Mouse (Mus musculus) forebrain, embryonic 10.5 days (tissue): ENCODE results near the gene Tbc1d25. TPM values are rescaled to one million over a fixed set of nuclear protein-coding genes. Genes with fewer than 3 reads are reported as not detected.
A peak's percentile ranks its signal among the peaks of the same experiment; 100 is the strongest.

Experiments
- DNase-seq: peaks from one replicate; pipeline ENCODE4 v3.0.0-alpha.2; 2017; ENCODE audit warnings: low spot score; ENCODE audit errors: extremely low spot score
- H3K27ac ChIP-seq: fragments of 300-500 bp; sonication (generic); 2 replicates; pipeline ENCODE4 v1.5.1; 2016; ENCODE audit warnings: mild to moderate bottlenecking
- H3K27me3 ChIP-seq: fragments of 300-500 bp; sonication (generic); 2 replicates; pipeline ENCODE4 v1.6.1; 2016; ENCODE audit warnings: mild to moderate bottlenecking; ENCODE audit not compliant: poor library complexity, severe bottlenecking
- H3K36me3 ChIP-seq: fragments of 300-500 bp; sonication (generic); replicated peaks from 2 replicates; pipeline ENCODE4 v1.6.1; 2016; ENCODE audit warnings: mild to moderate bottlenecking, moderate library complexity
- H3K4me1 ChIP-seq: fragments of 300-500 bp; sonication (generic); 2 replicates; pipeline ENCODE4 v1.6.1; 2016
- H3K4me3 ChIP-seq: fragments of 300-500 bp; sonication (generic); 2 replicates; pipeline ENCODE4 v1.5.1; 2016; ENCODE audit warnings: mild to moderate bottlenecking, moderate library complexity
- H3K9me3 ChIP-seq: fragments of 300-500 bp; sonication (generic); 2 replicates; pipeline ENCODE4 v1.6.1; 2016; ENCODE audit warnings: mild to moderate bottlenecking, moderate library complexity
- WGBS: fragments of 180-500 bp; shearing (Covaris S2); methylation state at CpG from one replicate; pipeline ENCODE4 v1.1.7; 2016; 5-methylcytosine and 5-hydroxymethylcytosine counted together
- polyA plus RNA-seq: library from polyadenylated mRNA; unstranded; fragments of >200 nt; fragmentation: Nextera tagmentation; extraction: Ambion mirVana; gene quantifications from 2 replicates; pipeline ENCODE4 v1.2.1, GENCODE M21; 2016

Tbc1d25 gene
- polyA plus RNA-seq, result 9.8 and 10.4 TPM in 2 replicates

GRCm38 (mm10) chrX:8175504-8176385 is at the start of gene Tbc1d25:
TSS of gene Tbc1d25 (minus strand) at chrX:8176181.
- 12% methylated on average over 56 of the region's 56 CpGs for WGBS
- peaks cover 5% of the 10 kb centered on the region; the same call in 1 of the 2 replicates for H3K9me3 ChIP-seq
- peak within 1 kb of the TSS; percentile 84 for H3K27ac ChIP-seq
- H3K36me3 ChIP-seq, result peaks cover 10% of the 10 kb centered on the region
- H3K27me3 ChIP-seq, result no peaks in the 10 kb centered on the region
- H3K4me1 ChIP-seq, result peaks cover 7% of the 10 kb centered on the region; the same call in 1 of the 2 replicates
- peak; percentile 81 for DNase-seq
- peak within 1 kb of the TSS; percentile 65 for H3K4me3 ChIP-seq

- 94% methylated on average over 7 of the region's 7 CpGs for WGBS
Measured at GRCm38 (mm10) chrX:8223473-8223872, 47.5 kb upstream of the Tbc1d25 start.

GRCm38 (mm10) chrX:8222678-8223421 is 46.9 kb upstream of the Tbc1d25 start:
- no peaks in the 10 kb centered on the region for H3K9me3 ChIP-seq
- no peaks in the 10 kb centered on the region for H3K4me1 ChIP-seq
- H3K4me3 ChIP-seq, result no peak overlapping the region
- no peak overlapping the region for H3K27ac ChIP-seq
- WGBS, result 54% methylated on average over 7 of the region's 7 CpGs
- no peak for DNase-seq
- no peaks in the 10 kb centered on the region for H3K36me3 ChIP-seq
- peaks cover 15% of the 10 kb centered on the region for H3K27me3 ChIP-seq

More at GRCm38 (mm10) chrX:8223473-8223872, 47.5 kb upstream of the Tbc1d25 start:
- H3K27me3 ChIP-seq, result peaks cover 9% of the 10 kb centered on the region
- H3K9me3 ChIP-seq, result no peaks in the 10 kb centered on the region
- H3K36me3 ChIP-seq, result no peaks in the 10 kb centered on the region
- DNase-seq, result no peak
- no peaks in the 10 kb centered on the region for H3K4me1 ChIP-seq
- no peak overlapping the region for H3K27ac ChIP-seq
- no peak overlapping the region for H3K4me3 ChIP-seq

- Histone ChIP-seq H3K9me3 (no peaks in the 10 kb centered on the region), H3K4me3 (no peak overlapping the region), H3K36me3 (no peaks in the 10 kb centered on the region), H3K27me3 (peaks cover 15% of the 10 kb centered on the region), H3K27ac (no peak overlapping the region), H3K4me1 (no peaks in the 10 kb centered on the region)
- DNase-seq, result no peak
- WGBS, result 86% methylated on average over 3 of the region's 3 CpGs
Measured at GRCm38 (mm10) chrX:8222296-8222677, 46.3 kb upstream of the Tbc1d25 start.

- H3K9me3 ChIP-seq, result no peaks in the 10 kb centered on the region
- H3K4me1 ChIP-seq, result no peaks in the 10 kb centered on the region
- 30% methylated on average over 8 of the region's 8 CpGs for WGBS
- no peak for DNase-seq
- H3K27me3 ChIP-seq, result peaks cover 15% of the 10 kb centered on the region
- H3K27ac ChIP-seq, result no peak overlapping the region
- H3K36me3 ChIP-seq, result no peaks in the 10 kb centered on the region
- no peak overlapping the region for H3K4me3 ChIP-seq
Measured at GRCm38 (mm10) chrX:8219651-8220050, 43.7 kb upstream of the Tbc1d25 start.

GRCm38 (mm10) chrX:8218114-8218513 is 42.1 kb upstream of the Tbc1d25 start:
- WGBS, result 64% methylated on average over 2 of the region's 2 CpGs
- Histone ChIP-seq H3K36me3 (no peaks in the 10 kb centered on the region), H3K9me3 (no peaks in the 10 kb centered on the region), H3K4me3 (no peak overlapping the region), H3K4me1 (no peaks in the 10 kb centered on the region), H3K27me3 (peaks cover 15% of the 10 kb centered on the region), H3K27ac (no peak overlapping the region)
- no peak for DNase-seq

GRCm38 (mm10) chrX:8217383-8217782 is 41.4 kb upstream of the Tbc1d25 start:
- Histone ChIP-seq H3K4me3 (no peak overlapping the region), H3K4me1 (no peaks in the 10 kb centered on the region), H3K36me3 (no peaks in the 10 kb centered on the region), H3K27me3 (peaks cover 15% of the 10 kb centered on the region), H3K9me3 (no peaks in the 10 kb centered on the region), H3K27ac (no peak overlapping the region)
- no peak for DNase-seq
- 37% methylated on average over 6 of the region's 6 CpGs for WGBS

- Histone ChIP-seq H3K36me3 (no peaks in the 10 kb centered on the region), H3K9me3 (no peaks in the 10 kb centered on the region), H3K4me3 (no peak overlapping the region), H3K27ac (no peak overlapping the region), H3K27me3 (no peaks in the 10 kb centered on the region), H3K4me1 (no peaks in the 10 kb centered on the region)
- DNase-seq, result no peak
- 85% methylated on average over 7 of the region's 7 CpGs for WGBS
Measured at GRCm38 (mm10) chrX:8211490-8212207, 35.7 kb upstream of the Tbc1d25 start.

GRCm38 (mm10) chrX:8209720-8210119 is 33.7 kb upstream of the Tbc1d25 start:
- H3K4me1 ChIP-seq, result peaks cover 4% of the 10 kb centered on the region
- H3K4me3 ChIP-seq, result no peak overlapping the region
- no peak overlapping the region for H3K27ac ChIP-seq
- WGBS, result 73% methylated on average over 2 of the region's 2 CpGs
- no peaks in the 10 kb centered on the region for H3K36me3 ChIP-seq
- H3K27me3 ChIP-seq, result peaks cover 6% of the 10 kb centered on the region; the same call in 1 of the 2 replicates
- H3K9me3 ChIP-seq, result peaks cover 3% of the 10 kb centered on the region; the same call in 1 of the 2 replicates
- no peak for DNase-seq

GRCm38 (mm10) chrX:8207224-8207623 is 31.2 kb upstream of the Tbc1d25 start:
- no peak for DNase-seq
- 25% methylated on average over 4 of the region's 4 CpGs for WGBS
- H3K27ac ChIP-seq, result no peak overlapping the region
- H3K9me3 ChIP-seq, result peaks cover 13% of the 10 kb centered on the region; the same call in 1 of the 2 replicates
- H3K4me3 ChIP-seq, result peak overlapping the region; percentile 59; the same call in 1 of the 2 replicates
- peaks cover 4% of the 10 kb centered on the region for H3K4me1 ChIP-seq
- peaks cover 6% of the 10 kb centered on the region; the same call in 1 of the 2 replicates for H3K27me3 ChIP-seq
- no peaks in the 10 kb centered on the region for H3K36me3 ChIP-seq

GRCm38 (mm10) chrX:8206694-8207197 is 30.8 kb upstream of the Tbc1d25 start:
- WGBS, result 17% methylated on average over 11 of the region's 11 CpGs
- no peaks in the 10 kb centered on the region for H3K36me3 ChIP-seq
- peaks cover 4% of the 10 kb centered on the region for H3K4me1 ChIP-seq
- peaks cover 13% of the 10 kb centered on the region; the same call in 1 of the 2 replicates for H3K9me3 ChIP-seq
- no peak for DNase-seq
- H3K27ac ChIP-seq, result peak overlapping the region; percentile 75; the same call in 1 of the 2 replicates
- peak overlapping the region; percentile 59 for H3K4me3 ChIP-seq
- peaks cover 6% of the 10 kb centered on the region; the same call in 1 of the 2 replicates for H3K27me3 ChIP-seq
